Mouse (Mus musculus) bone marrow, adult 2 months (tissue): ENCODE data around the gene Iqcn. TPM values are rescaled to one million over a fixed set of nuclear protein-coding genes. Genes with fewer than 3 reads are reported as not detected.

Experiments used
- H3K27ac ChIP-seq: fragments of 200-500 bp; 2 replicates; pipeline ENCODE4 v1.5.1; 2012; ENCODE audit warnings: low read depth, mild to moderate bottlenecking, control low read depth, inconsistent platforms, low read length; ENCODE audit not compliant: control insufficient read depth, poor library complexity, insufficient read depth
- H3K4me1 ChIP-seq: fragments of 200-500 bp; 2 replicates; pipeline ENCODE4 v1.6.1; 2011; ENCODE audit warnings: low read length; ENCODE audit not compliant: control insufficient read depth, insufficient read depth
- H3K4me3 ChIP-seq: fragments of 200-500 bp; replicated peaks from 2 replicates; pipeline ENCODE3; 2011; ENCODE audit warnings: mild to moderate bottlenecking, low read depth, low read length, control low read depth; ENCODE audit not compliant: control insufficient read depth
- CTCF ChIP-seq: fragments of 200-500 bp; IDR thresholded peaks from 2 replicates; pipeline ENCODE4 v1.5.1; 2011; ENCODE audit warnings: low read length, control low read depth; ENCODE audit not compliant: control insufficient read depth, insufficient read depth
- POLR2A ChIP-seq: fragments of 200-500 bp; IDR thresholded peaks from 2 replicates; pipeline ENCODE4 v1.6.1; 2011; ENCODE audit warnings: low read depth, mild to moderate bottlenecking, control low read depth, low read length, borderline replicate concordance; ENCODE audit not compliant: control insufficient read depth
- WGBS: fragments of 180-500 bp; shearing (Covaris S2); methylation state at CpG from one replicate; pipeline ENCODE4 v1.1.7; 2018; 5-methylcytosine and 5-hydroxymethylcytosine counted together
- polyA plus RNA-seq: library from polyadenylated mRNA; stranded (reverse); fragments of >200 nt; gene quantifications from 2 replicates; pipeline ENCODE4 v1.2.4, GENCODE M21; 2011; ENCODE audit warnings: low replicate concordance; ENCODE audit not compliant: missing spikeins, insufficient read depth, insufficient read length

Iqcn gene
- polyA plus RNA-seq, 1 experiment = not detected

GRCm38 (mm10) chr8:70754871-70755660 lies 51.8 kb downstream of the Iqcn start:
- WGBS = 10% methylated on average over 50 of the region's 50 CpGs
- Histone ChIP-seq H3K4me1 (peaks cover 7% of the 10 kb centered on the region), H3K27ac (0 out of 2 replicates have a peak overlapping the region, but pooled peaks have one; percentile 1), H3K4me3 (peak overlapping the region; percentile 78)
- no peak for TF ChIP-seq CTCF
- peak; percentile 22; the same call in 1 of the 2 replicates for TF ChIP-seq POLR2A

DNA sequence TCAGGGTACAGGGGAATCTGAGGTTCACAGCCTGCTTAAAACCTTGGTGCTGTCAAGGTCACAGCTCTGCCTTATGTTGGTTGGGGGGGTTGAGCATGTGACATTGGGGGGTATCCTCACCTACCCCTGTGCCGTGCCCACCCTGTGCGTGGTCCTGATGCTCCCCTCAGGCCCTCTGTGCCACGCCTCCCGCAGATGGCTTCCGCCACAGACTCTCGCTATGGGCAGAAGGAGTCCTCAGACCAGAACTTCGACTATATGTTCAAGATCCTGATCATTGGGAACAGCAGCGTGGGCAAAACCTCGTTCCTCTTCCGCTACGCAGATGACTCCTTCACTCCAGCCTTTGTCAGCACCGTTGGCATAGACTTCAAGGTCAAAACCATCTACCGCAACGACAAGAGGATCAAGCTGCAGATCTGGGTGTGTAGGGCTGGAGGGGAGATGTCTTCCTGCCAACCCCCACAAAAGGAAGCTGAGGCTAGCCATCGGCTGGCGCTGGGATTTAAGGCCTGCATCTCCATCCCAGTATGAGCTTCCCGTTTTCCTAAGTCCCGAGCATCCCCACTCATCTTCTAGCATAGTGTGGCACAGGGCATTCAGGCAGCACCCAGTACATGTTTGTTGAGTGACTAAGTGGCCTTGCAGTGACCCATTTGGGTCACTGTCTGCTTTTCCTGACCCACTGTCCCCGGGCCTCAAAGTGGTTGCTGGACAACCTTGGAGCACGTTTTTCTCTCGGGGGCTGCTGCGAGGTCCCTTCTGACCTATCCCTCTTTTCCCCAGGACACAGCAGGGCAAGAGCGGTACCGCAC lies 52.6 kb downstream of the Iqcn start:
- WGBS = 83% methylated on average over 24 of the region's 24 CpGs
- H3K4me3 ChIP-seq = peak overlapping the region; percentile 2
- TF ChIP-seq POLR2A (no peak), CTCF (no peak)

GRCm38 (mm10) chr8:70756476-70757040 lies 53.3 kb downstream of the Iqcn start:
- TF ChIP-seq POLR2A (no peak), CTCF (no peak)
- Histone ChIP-seq H3K4me3 (no peak overlapping the region), H3K27ac (no peak overlapping the region), H3K4me1 (peaks cover 7% of the 10 kb centered on the region)
- WGBS = 94% methylated on average over 6 of the region's 6 CpGs

More for the DNA sequence above, 52.6 kb downstream of the Iqcn start:
- Histone ChIP-seq H3K4me1 (peaks cover 7% of the 10 kb centered on the region), H3K27ac (no peak overlapping the region)

DNA sequence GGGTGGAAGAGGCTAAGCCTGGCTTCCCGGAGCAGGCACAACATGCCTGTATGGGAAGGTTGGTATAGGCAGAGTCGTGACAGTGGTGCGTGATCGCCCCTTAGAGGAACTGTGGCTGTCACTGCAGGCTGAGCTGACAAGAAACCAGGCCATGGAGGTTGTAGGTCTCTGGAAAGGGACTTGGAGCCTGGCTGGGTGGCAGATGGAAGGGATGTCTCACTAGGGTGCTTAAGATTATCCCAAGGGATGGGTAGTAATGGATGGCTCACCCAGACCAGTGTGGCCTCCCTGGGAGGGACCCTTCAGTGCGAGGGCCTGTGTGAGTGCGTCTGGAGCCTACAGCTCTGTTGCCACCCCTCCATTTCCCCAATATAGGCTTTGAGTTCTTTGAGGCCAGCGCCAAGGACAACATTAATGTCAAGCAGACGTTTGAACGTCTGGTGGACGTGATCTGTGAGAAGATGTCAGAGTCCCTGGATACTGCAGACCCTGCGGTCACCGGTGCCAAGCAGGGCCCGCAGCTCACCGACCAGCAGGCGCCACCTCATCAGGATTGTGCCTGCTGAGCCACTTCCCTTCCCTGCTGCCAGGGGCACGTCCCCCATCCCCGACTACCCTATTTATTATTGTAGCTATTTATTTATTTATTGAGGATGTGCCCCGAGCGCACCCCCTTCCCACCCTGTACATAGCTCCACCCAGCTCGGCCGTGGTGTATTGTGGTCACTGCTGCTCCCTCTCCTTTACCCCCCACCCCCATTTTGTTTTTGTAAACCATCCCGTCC lies 54.5 kb downstream of the Iqcn start:
- no peak overlapping the region for H3K27ac ChIP-seq
- 85% methylated on average over 22 of the region's 22 CpGs for WGBS
- H3K4me3 ChIP-seq = no peak overlapping the region
- H3K4me1 ChIP-seq = peaks cover 7% of the 10 kb centered on the region
- TF ChIP-seq CTCF (peak; percentile 70), POLR2A (no peak)

DNA sequence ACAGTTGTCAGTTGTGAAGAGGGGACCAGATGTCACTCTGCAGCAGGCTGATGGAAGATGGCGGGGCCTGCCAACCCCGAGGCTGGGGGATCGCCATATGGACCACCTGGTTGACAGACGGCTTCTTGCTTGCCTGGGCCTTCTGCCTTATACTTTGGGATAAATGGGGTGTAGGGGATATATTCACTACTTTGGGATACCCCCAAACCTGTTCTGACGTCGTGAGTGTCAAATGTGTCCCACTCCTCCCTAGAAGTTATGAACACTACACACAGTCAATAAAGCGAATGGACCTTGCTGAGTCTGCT lies 55.0 kb downstream of the Iqcn start:
- TF ChIP-seq CTCF (no peak), POLR2A (no peak)
- H3K4me1 ChIP-seq = peaks cover 7% of the 10 kb centered on the region
- H3K4me3 ChIP-seq = no peak overlapping the region
- no peak overlapping the region for H3K27ac ChIP-seq
- WGBS = 90% methylated on average over 7 of the region's 7 CpGs

GRCm38 (mm10) chr8:70758616-70759561 lies 55.6 kb downstream of the Iqcn start:
- TF ChIP-seq CTCF = no peak
- no peak for TF ChIP-seq POLR2A
- Histone ChIP-seq H3K27ac (no peak overlapping the region), H3K4me3 (no peak overlapping the region), H3K4me1 (peaks cover 8% of the 10 kb centered on the region)
- WGBS = 76% methylated on average over 19 of the region's 19 CpGs

DNA sequence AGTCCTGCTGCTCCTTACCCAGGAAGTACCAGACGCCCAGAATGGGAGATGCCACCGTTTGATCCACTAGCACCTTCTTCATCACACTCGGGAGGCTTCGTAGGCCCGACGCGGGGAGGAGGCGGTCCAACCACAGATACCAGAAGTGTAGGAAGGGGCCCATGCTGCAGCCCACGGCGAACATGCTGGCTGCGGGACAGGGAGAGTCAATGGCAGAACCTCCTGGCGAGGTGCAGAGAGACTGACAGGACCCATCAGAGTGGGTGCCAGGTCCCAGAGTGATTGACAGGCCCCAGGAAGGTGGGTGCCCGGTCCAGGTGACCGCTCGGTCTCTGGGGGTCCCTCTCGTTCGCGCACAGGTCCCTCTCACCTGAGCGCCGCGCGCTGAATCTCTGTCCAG lies 57.1 kb downstream of the Iqcn start:
- Histone ChIP-seq H3K4me1 (peaks cover 10% of the 10 kb centered on the region), H3K27ac (peak overlapping the region; percentile 87), H3K4me3 (peak overlapping the region; percentile 70)
- under 1% methylated on average over 22 of the region's 22 CpGs for WGBS
- no peak for TF ChIP-seq POLR2A
- no peak for TF ChIP-seq CTCF
